Mouse (Mus musculus) spleen, adult 2 months (tissue): ENCODE results near the gene 1700028K03Rik. TPM values are rescaled to one million over a fixed set of nuclear protein-coding genes. Genes with fewer than 3 reads are reported as not detected.

Source experiments
- DNase-seq, 2 experiments: peaks; one replicate each; pipeline versions ENCODE4 v3.0.0 to v3.0.0-alpha.2; 2012 to 2021; ENCODE audit warnings: low spot score in 2 of 2, low read depth in 1 of 2
- H3K27ac ChIP-seq: fragments of 200-500 bp; 2 replicates; pipeline ENCODE4 v1.5.1; 2012; ENCODE audit warnings: low read length, inconsistent platforms; ENCODE audit not compliant: insufficient read depth
- H3K27me3 ChIP-seq: fragments of 200-500 bp; 2 replicates; pipeline ENCODE4 v1.6.1; 2012; ENCODE audit warnings: mild to moderate bottlenecking, moderate library complexity, low read length, inconsistent platforms; ENCODE audit not compliant: control insufficient read depth, insufficient read depth
- H3K36me3 ChIP-seq: fragments of 200-500 bp; 2 replicates; pipeline ENCODE4 v1.6.1; 2012; ENCODE audit warnings: mild to moderate bottlenecking, low read length, inconsistent platforms; ENCODE audit not compliant: control insufficient read depth, insufficient read depth
- H3K4me1 ChIP-seq: fragments of 200-500 bp; 2 replicates; pipeline ENCODE4 v1.6.1; 2011; ENCODE audit warnings: inconsistent platforms; ENCODE audit not compliant: control insufficient read depth, insufficient read depth, insufficient read length
- H3K4me3 ChIP-seq: fragments of 200-500 bp; 2 replicates; pipeline ENCODE4 v1.5.1; 2011; ENCODE audit warnings: mild to moderate bottlenecking, inconsistent platforms; ENCODE audit not compliant: insufficient read depth, insufficient read length; ENCODE audit errors: extremely low read depth
- CTCF ChIP-seq: fragments of 200-500 bp; IDR thresholded peaks from 2 replicates; pipeline ENCODE4 v1.5.1; 2011; ENCODE audit warnings: mild to moderate bottlenecking, inconsistent platforms; ENCODE audit not compliant: insufficient read depth, insufficient read length, insufficient replicate concordance; ENCODE audit errors: extremely low read depth
- POLR2A ChIP-seq: fragments of 200-500 bp; IDR thresholded peaks from 2 replicates; pipeline ENCODE4 v1.6.1; 2011; ENCODE audit warnings: low read depth, low read length, inconsistent platforms
- WGBS: fragments of 180-500 bp; shearing (Covaris S2); methylation state at CpG from one replicate; pipeline ENCODE4 v1.1.7; 2018; 5-methylcytosine and 5-hydroxymethylcytosine counted together
- polyA plus RNA-seq: library from polyadenylated mRNA; depleted of rRNA; stranded (reverse); fragments of >200 nt; gene quantifications from 2 replicates; pipeline ENCODE4 v1.2.3, GENCODE M21; 2012; rRNA removed

The 1700028K03Rik gene
- polyA plus RNA-seq, result 0.01 TPM in 1 of 2 replicates, not detected in the other

DNA sequence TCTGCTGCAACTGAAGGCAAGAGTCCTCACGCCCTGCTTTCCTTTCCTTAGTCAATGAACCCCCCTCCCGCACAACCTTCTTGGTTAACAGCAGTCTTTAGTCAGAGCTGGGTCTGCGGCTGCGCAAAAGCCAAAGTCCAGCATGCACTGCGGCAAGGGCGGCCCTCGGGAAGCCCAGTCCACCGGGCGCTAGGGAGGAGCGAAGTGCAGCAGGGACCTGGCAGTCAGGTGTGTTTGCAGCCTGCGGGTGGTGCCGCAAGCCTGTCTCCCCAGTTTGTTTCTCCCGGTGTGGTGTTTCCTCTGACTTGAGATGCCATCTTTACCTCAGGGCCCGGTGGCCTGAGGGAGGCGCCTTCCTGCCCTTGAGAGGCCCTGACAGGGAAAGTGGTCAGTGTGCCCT lies at the start of gene 1700028K03Rik:
1700028K03Rik (plus strand) TSS at position 129 of the 400 bp plus-strand sequence.
- Histone ChIP-seq H3K4me3 (no peak within 1 kb of the TSS), H3K27ac (no peak within 1 kb of the TSS), H3K4me1 (no peaks in the 10 kb centered on the region; the same call in 1 of the 2 replicates), H3K27me3 (no peaks in the 10 kb centered on the region), H3K36me3 (no peaks in the 10 kb centered on the region)
- 85% methylated on average over 15 of the region's 15 CpGs for WGBS
- TF ChIP-seq CTCF (no peak), POLR2A (no peak)
- no peak for DNase-seq

DNA sequence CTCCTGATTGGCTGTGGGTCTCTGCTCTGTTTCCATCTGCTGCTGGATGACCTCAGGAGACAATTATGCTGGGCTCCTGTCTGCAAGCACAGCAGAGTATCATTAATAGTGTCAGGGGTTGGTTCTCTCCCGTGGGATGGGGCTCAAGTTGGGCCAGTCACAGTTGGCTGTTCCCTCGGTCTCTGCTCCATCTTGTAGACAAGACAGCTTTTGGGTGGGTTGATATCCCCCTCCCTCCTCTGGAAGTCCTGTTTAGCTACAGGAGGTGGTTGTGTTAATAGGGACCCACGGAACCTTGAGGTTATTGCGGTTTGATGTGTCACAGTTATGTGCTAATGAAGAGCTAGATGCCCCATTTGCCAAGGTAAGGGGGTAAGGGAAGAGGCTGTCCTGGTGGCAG lies 45.5 kb upstream of the 1700028K03Rik start:
- Histone ChIP-seq H3K36me3 (no peaks in the 10 kb centered on the region), H3K4me3 (no peak overlapping the region), H3K27ac (no peak overlapping the region), H3K4me1 (no peaks in the 10 kb centered on the region), H3K27me3 (no peaks in the 10 kb centered on the region)
- 84% methylated on average over 4 of the region's 4 CpGs for WGBS
- DNase-seq, result no peak
- TF ChIP-seq CTCF (no peak), POLR2A (no peak)

DNA sequence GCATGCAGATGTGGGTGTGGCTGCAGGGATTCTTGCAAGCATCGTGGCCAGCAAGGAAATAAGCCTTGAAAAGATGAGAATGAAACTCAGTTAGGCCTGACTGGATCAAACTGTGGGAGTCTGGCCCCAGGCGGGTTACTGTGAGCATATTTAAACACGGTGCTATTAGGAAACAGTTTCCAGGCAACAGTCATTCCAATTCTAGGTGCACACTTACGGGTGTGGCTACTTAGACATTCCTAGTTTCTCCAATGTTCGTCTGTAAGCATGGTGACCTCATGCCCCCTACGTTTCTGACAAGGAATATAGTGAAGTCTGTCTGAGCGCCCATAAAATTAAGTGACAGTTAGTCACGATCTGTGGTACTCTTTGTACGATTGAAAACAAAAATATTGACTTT lies 43.5 kb upstream of the 1700028K03Rik start:
- H3K27me3 ChIP-seq, result no peaks in the 10 kb centered on the region
- WGBS, result 90% methylated on average over 9 of the region's 9 CpGs
- no peak overlapping the region for H3K27ac ChIP-seq
- no peaks in the 10 kb centered on the region for H3K36me3 ChIP-seq
- H3K4me3 ChIP-seq, result no peak overlapping the region
- DNase-seq, result no peak
- no peaks in the 10 kb centered on the region for H3K4me1 ChIP-seq
- TF ChIP-seq POLR2A (no peak), CTCF (no peak)

DNA sequence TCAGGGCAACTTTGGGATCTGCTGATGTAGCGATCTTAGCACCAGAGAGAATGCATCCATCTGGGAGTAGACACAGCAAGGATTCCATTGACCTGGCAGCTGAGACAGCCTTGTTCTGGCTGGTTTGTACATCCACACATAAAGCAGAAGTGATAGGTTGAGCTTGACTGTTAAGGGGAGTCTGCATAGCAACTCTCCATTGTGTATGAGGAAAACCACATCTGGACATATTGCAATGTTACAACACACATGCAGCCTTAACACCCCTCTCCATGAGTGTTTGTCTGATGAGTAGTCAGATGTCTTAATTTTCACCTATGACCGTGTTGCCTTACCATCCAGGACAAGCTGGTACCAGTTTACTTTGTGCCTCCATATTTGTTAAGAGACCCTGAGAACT lies 42.0 kb upstream of the 1700028K03Rik start:
- WGBS, result 93% methylated on average over 2 of the region's 2 CpGs

DNA sequence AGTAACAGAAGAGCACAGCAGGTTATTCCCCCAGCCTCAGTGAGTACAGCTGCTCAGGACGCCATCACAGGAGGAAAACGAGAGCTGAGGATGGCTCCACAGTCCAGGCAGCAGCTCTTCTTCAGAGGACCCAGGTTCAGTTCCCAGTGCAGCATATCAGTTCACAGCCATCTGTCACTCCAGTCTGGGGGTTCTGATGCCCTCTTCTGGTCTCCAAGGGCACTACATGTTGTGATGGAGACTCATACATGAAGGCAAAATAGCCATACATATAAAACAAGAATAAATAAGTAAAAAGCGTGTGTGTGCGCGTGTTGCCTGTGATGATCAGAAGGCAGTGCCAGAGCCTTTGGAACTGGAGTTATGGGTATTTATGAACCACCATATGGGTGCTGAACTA lies 39.8 kb upstream of the 1700028K03Rik start:
- Histone ChIP-seq H3K27me3 (no peaks in the 10 kb centered on the region), H3K36me3 (no peaks in the 10 kb centered on the region), H3K27ac (no peak overlapping the region), H3K4me3 (no peak overlapping the region), H3K4me1 (peaks cover 4% of the 10 kb centered on the region; the same call in 1 of the 2 replicates)
- TF ChIP-seq POLR2A, result no peak
- no peak for TF ChIP-seq CTCF
- 98% methylated on average over 5 of the region's 5 CpGs for WGBS
- no peak for DNase-seq

More for the DNA sequence above, 42.0 kb upstream of the 1700028K03Rik start:
- DNase-seq, result no peak
- Histone ChIP-seq H3K4me3 (no peak overlapping the region), H3K27ac (no peak overlapping the region), H3K4me1 (peaks cover under 1% of the 10 kb centered on the region; the same call in 1 of the 2 replicates), H3K36me3 (no peaks in the 10 kb centered on the region), H3K27me3 (no peaks in the 10 kb centered on the region)
- TF ChIP-seq POLR2A, result no peak
- TF ChIP-seq CTCF, result no peak

GRCm38 (mm10) chr5:107496047-107496446 lies 38.5 kb upstream of the 1700028K03Rik start:
- Histone ChIP-seq H3K36me3 (no peaks in the 10 kb centered on the region), H3K4me3 (no peak overlapping the region), H3K27ac (no peak overlapping the region), H3K4me1 (peaks cover 4% of the 10 kb centered on the region; the same call in 1 of the 2 replicates), H3K27me3 (no peaks in the 10 kb centered on the region)
- TF ChIP-seq CTCF, result no peak
- no peak for TF ChIP-seq POLR2A
- 91% methylated on average over 2 of the region's 2 CpGs for WGBS
- no peak for DNase-seq
